Mouse (Mus musculus) left cerebral cortex, adult 2 months (tissue): ENCODE data around the gene Oma1. TPM values are rescaled to one million over a fixed set of nuclear protein-coding genes. Genes with fewer than 3 reads are reported as not detected.

Experiments
- DNase-seq, 2 experiments: peaks; one replicate each; pipeline ENCODE4 v3.0.0; 2021 to 2022; ENCODE audit warnings: low spot score in 2 of 2, mixed read lengths in 1 of 2; ENCODE audit errors: extremely low spot score in 1 of 2
- H3K27ac ChIP-seq: fragments of 200-600 bp; 2 replicates; pipeline ENCODE4 v1.8.1; 2022
- H3K4me3 ChIP-seq: fragments of 200-600 bp; 2 replicates; pipeline ENCODE4 v1.8.1; 2022
- CTCF ChIP-seq: fragments of 200-600 bp; IDR thresholded peaks from 2 replicates; pipeline ENCODE4 v1.8.1; 2022; ENCODE audit warnings: antibody characterized with exemption, mild to moderate bottlenecking, moderate library complexity
- intact Hi-C: fragments of 180-260 bp; cut with DNase I; formaldehyde crosslinking; loops from one replicate; pipeline ENCODE4 v1.15.1; 2025
- total RNA-seq, 2 experiments: library from RNA; stranded (reverse); gene quantifications; 2 replicates each; pipeline ENCODE4 v1.2.3; 2021

The Oma1 gene
- total RNA-seq, 2 experiments from 2014 or later = 8.8 to 10.8 TPM

GRCm38 (mm10) chr4:103410217-103410799 lies 96.7 kb downstream of the Oma1 start:
- intact Hi-C loops = no loop called here
- no peak for TF ChIP-seq CTCF
- no peak overlapping the region for H3K27ac ChIP-seq
- no peak overlapping the region for H3K4me3 ChIP-seq
- no peak for DNase-seq

Other genes starting within 250 kb of the Oma1 start
- 10 to 100 TPM; 44.9 to 45.6 TPM for gene Mier1, start 199.4 kb upstream of the Oma1 start, total RNA-seq
- 10 to 100 TPM; 15.8 to 17.1 TPM for gene Wdr78, start 199.3 kb upstream of the Oma1 start, total RNA-seq
- 10 to 100 TPM; 12.7 to 12.8 TPM for gene Slc35d1, start 98.6 kb upstream of the Oma1 start, total RNA-seq
- gene 4921539E11Rik, start 22.9 kb upstream of the Oma1 start, total RNA-seq = not detected